Mouse (Mus musculus) heart, embryonic 14.5 days (tissue): ENCODE measurements around the gene Tmem158. TPM values are rescaled to one million over a fixed set of nuclear protein-coding genes. Genes with fewer than 3 reads are reported as not detected.

Experiments
- ATAC-seq: fragments of 200-750 bp; cut with Nextera tagmentation; 2 replicates; pipeline ENCODE4 v1.8.0; 2017; ENCODE audit warnings: low read depth, moderate TSS enrichment; ENCODE audit not compliant: insufficient number of reproducible peaks, insufficient read depth, low FRiP score
- H3K27ac ChIP-seq, 2 experiments: fragments of 200-500 bp in 1 of 2; fragments of 300-500 bp in 1 of 2; sonication (generic) in 1 of 2; replicated peaks in 1 of 2; 2 replicates each; pipeline ENCODE4 v1.5.1; 2012 to 2014; ENCODE audit warnings: low read depth in 2 of 2, low read length in 2 of 2, control low read depth in 1 of 2, mild to moderate bottlenecking in 1 of 2, mixed read lengths in 1 of 2; ENCODE audit not compliant: control insufficient read depth in 1 of 2, insufficient read depth in 1 of 2
- H3K27me3 ChIP-seq: fragments of 300-500 bp; sonication (generic); 2 replicates; pipeline ENCODE4 v1.6.1; 2014; ENCODE audit warnings: mild to moderate bottlenecking, low read length, control low read depth; ENCODE audit not compliant: control insufficient read depth, insufficient read depth
- H3K36me3 ChIP-seq: fragments of 300-500 bp; sonication (generic); 2 replicates; pipeline ENCODE4 v1.6.1; 2014; ENCODE audit warnings: mild to moderate bottlenecking, control low read depth, low read length, mixed read lengths; ENCODE audit not compliant: control insufficient read depth, insufficient read depth
- H3K4me1 ChIP-seq, 2 experiments: fragments of 200-500 bp in 1 of 2; fragments of 300-500 bp in 1 of 2; sonication (generic) in 1 of 2; 2 replicates each; pipeline ENCODE4 v1.6.1; 2012 to 2014; ENCODE audit warnings: low read length in 2 of 2, control low read depth in 1 of 2, mixed read lengths in 1 of 2; ENCODE audit not compliant: control insufficient read depth in 2 of 2, insufficient read depth in 2 of 2
- H3K4me2 ChIP-seq: fragments of 300-500 bp; sonication (generic); 2 replicates; pipeline ENCODE4 v1.6.1; 2014; ENCODE audit warnings: mild to moderate bottlenecking, low read length
- H3K4me3 ChIP-seq, 2 experiments: fragments of 200-500 bp in 1 of 2; fragments of 300-500 bp in 1 of 2; sonication (generic) in 1 of 2; 2 replicates each; pipeline ENCODE4 v1.5.1; 2012 to 2014; ENCODE audit warnings: low read length in 2 of 2, mild to moderate bottlenecking in 2 of 2, control low read depth in 1 of 2, low read depth in 1 of 2, moderate library complexity in 1 of 2; ENCODE audit not compliant: control insufficient read depth in 1 of 2, insufficient read depth in 1 of 2
- H3K9ac ChIP-seq: fragments of 300-500 bp; sonication (generic); 2 replicates; pipeline ENCODE4 v1.6.1; 2014; ENCODE audit warnings: mild to moderate bottlenecking, low read length
- H3K9me3 ChIP-seq: fragments of 300-500 bp; sonication (generic); 2 replicates; pipeline ENCODE4 v1.6.1; 2016; ENCODE audit warnings: low read length, control low read depth; ENCODE audit not compliant: control insufficient read depth
- WGBS: fragments of 180-500 bp; shearing (Covaris S2); extraction: QIAGEN DNeasy Blood & Tissue Kit; methylation state at CpG from one replicate; pipeline ENCODE4 v1.1.7; 2014; 5-methylcytosine and 5-hydroxymethylcytosine counted together
- polyA plus RNA-seq: library from polyadenylated mRNA; unstranded; fragments of >200 nt; fragmentation: Nextera tagmentation; extraction: Ambion mirVana; gene quantifications from 2 replicates; pipeline ENCODE4 v1.2.1, GENCODE M21; 2014

Gene Tmem158
- polyA plus RNA-seq, 1 experiment from 2014 or later, result 6.6 TPM

DNA sequence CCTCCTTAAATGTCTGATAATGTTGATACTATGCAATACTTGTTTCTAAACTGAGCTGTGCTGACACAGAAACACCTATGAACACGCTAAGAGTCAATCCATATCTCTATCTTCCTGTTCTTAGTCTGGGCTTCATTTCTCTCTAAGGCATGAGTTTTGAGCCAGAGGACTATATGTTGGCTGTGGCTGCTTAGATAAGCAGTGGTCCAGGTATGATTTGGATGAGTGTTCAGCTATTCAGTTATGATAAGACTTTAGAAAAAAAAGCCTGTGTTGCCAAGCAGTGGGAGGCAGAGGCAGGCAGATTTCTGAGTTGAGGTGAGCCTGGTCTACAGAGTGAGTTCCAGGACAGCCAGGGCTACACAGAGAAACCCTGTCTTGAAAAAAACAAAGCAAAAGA is 12.6 kb downstream of the Tmem158 start:
- H3K4me2 ChIP-seq, result no peak overlapping the region
- H3K4me1 ChIP-seq, result no peaks in the 10 kb centered on the region
- H3K27me3 ChIP-seq, result no peaks in the 10 kb centered on the region
- H3K27ac ChIP-seq, result no peak overlapping the region
- H3K36me3 ChIP-seq, result no peaks in the 10 kb centered on the region
- ATAC-seq, result no peak
- H3K4me3 ChIP-seq, result no peak overlapping the region
- 67% methylated on average over 1 of the region's 1 CpGs for WGBS
- no peak overlapping the region for H3K9ac ChIP-seq
- H3K9me3 ChIP-seq, result no peaks in the 10 kb centered on the region

DNA sequence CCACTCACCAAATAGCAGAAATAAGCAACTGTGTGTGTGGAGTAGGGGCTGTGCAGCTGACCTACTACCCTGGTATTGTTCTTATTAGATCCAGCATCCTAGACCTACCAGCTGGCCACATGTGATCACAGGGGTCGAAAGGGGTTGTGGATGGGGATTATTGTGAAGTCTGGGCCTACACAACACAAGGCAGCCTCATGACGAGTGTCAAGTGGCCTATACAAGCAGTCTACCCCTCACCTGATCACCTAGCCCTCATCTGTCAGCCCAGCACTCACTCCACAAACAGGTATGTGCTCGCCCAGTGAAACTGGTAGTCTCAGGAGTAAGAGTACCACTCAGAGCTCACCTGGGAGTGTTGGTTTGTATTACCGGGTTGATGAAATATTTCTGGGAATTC is 15.4 kb downstream of the Tmem158 start:
- Histone ChIP-seq H3K4me2 (no peak overlapping the region), H3K9ac (no peak overlapping the region), H3K27ac (no peak overlapping the region), H3K4me1 (no peaks in the 10 kb centered on the region), H3K36me3 (no peaks in the 10 kb centered on the region), H3K4me3 (no peak overlapping the region), H3K9me3 (no peaks in the 10 kb centered on the region), H3K27me3 (no peaks in the 10 kb centered on the region)
- 67% methylated on average over 4 of the region's 4 CpGs for WGBS
- no peak for ATAC-seq

GRCm38 (mm10) chr9:123243988-123244387 is 16.6 kb downstream of the Tmem158 start:
- Histone ChIP-seq H3K9me3 (no peaks in the 10 kb centered on the region), H3K27ac (no peak overlapping the region)

DNA sequence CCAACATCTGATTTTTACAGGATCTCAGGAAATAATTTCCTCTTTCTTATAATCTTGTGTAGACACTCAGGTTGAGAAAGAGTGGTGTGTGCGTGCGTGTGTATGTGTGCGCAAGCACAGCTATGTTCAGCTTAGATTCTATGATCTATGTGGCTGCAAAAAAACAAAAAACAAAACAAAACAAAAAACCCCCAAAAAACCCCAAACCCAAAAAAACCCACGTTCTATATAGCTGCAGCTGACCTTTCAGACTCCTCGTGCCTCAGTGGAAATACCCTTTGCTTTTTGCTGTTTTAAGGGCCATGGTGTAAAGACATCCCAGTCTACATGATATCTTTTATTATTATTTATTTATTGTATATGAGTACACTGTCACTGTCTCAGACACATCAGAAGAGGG is 19.4 kb downstream of the Tmem158 start:
- H3K4me1 ChIP-seq, result peaks cover 4 to 10% of the 10 kb centered on the region in 2 experiments; a peak in 3 of 4 replicates
- no peak for ATAC-seq
- H3K4me2 ChIP-seq, result no peak overlapping the region
- H3K9me3 ChIP-seq, result no peaks in the 10 kb centered on the region
- H3K36me3 ChIP-seq, result no peaks in the 10 kb centered on the region
- H3K4me3 ChIP-seq, result no peak overlapping the region
- 89% methylated on average over 5 of the region's 5 CpGs for WGBS
- no peaks in the 10 kb centered on the region for H3K27me3 ChIP-seq
- no peak overlapping the region for H3K27ac ChIP-seq
- H3K9ac ChIP-seq, result no peak overlapping the region

More at GRCm38 (mm10) chr9:123243988-123244387, 16.6 kb downstream of the Tmem158 start:
- Histone ChIP-seq H3K36me3 (no peaks in the 10 kb centered on the region), H3K4me3 (no peak overlapping the region), H3K27me3 (no peaks in the 10 kb centered on the region), H3K9ac (no peak overlapping the region), H3K4me1 (no peaks in the 10 kb centered on the region; a peak in 1 of 4 replicates), H3K4me2 (no peak overlapping the region)
- no peak for ATAC-seq
- WGBS, result 47% methylated on average over 10 of the region's 10 CpGs

DNA sequence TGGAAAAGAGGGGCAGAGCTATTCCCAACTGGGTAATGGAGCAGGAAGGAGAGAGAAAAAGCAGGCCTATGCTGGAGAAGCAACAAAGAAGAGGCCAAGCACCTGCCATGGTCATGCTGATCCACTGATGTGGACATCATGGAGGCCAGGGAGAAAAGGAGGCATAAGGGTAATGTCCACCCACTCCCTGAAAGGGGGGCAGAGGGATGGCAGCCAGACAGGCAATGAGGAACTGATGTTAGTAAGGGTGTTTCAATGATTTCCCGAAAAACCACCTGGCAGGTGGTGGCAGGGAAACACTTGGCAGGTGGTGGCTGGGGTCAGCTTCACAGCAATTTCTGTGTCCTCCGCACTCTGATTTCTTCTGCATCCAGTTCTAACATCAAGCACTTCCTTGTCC is 19.8 kb downstream of the Tmem158 start:
- 89% methylated on average over 2 of the region's 2 CpGs for WGBS
- Histone ChIP-seq H3K36me3 (no peaks in the 10 kb centered on the region), H3K9me3 (no peaks in the 10 kb centered on the region), H3K4me1 (peaks cover 4 to 10% of the 10 kb centered on the region in 2 experiments; a peak in 3 of 4 replicates), H3K27me3 (no peaks in the 10 kb centered on the region), H3K4me2 (no peak overlapping the region), H3K9ac (no peak overlapping the region), H3K27ac (no peak overlapping the region), H3K4me3 (no peak overlapping the region)
- no peak for ATAC-seq

GRCm38 (mm10) chr9:123240271-123240670 is 20.3 kb downstream of the Tmem158 start:
- Histone ChIP-seq H3K4me1 (peaks cover 4 to 10% of the 10 kb centered on the region in 2 experiments; a peak in 3 of 4 replicates), H3K27me3 (no peaks in the 10 kb centered on the region), H3K36me3 (no peaks in the 10 kb centered on the region), H3K27ac (no peak overlapping the region), H3K4me3 (no peak overlapping the region), H3K9ac (no peak overlapping the region), H3K9me3 (no peaks in the 10 kb centered on the region), H3K4me2 (no peak overlapping the region)
- WGBS, result 86% methylated on average over 5 of the region's 5 CpGs
- ATAC-seq, result no peak

DNA sequence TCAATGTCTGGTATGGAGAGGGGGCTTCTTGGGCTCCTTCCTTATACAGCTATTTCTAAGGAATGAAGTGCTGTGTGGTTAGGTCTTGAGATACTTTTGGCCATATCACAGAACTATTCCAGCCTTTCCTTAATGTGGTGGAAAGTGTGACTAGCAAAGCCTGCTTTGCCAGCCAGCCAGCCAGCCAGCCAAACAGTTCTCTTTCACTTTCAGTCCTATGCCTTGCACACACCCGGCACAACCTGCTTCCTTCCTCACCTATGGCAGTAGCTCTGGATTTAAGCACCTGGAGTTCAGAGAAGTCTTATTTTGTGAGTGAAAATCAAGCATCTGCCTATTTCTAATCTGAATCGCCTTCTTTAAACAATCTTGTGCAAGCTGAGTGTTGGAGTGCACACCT is 20.9 kb downstream of the Tmem158 start:
- H3K27ac ChIP-seq, result peak overlapping the region in 1 of 2 experiments; percentile 72; a peak in 1 of 4 replicates
- 57% methylated on average over 2 of the region's 2 CpGs for WGBS
- H3K27me3 ChIP-seq, result no peaks in the 10 kb centered on the region
- H3K36me3 ChIP-seq, result no peaks in the 10 kb centered on the region
- H3K9me3 ChIP-seq, result no peaks in the 10 kb centered on the region
- ATAC-seq, result no peak
- H3K4me1 ChIP-seq, result peaks cover 4 to 10% of the 10 kb centered on the region in 2 experiments; a peak in 3 of 4 replicates
- H3K4me3 ChIP-seq, result no peak overlapping the region
- H3K9ac ChIP-seq, result no peak overlapping the region
- no peak overlapping the region for H3K4me2 ChIP-seq
